Mouse (Mus musculus): ENCODE results near the gene Epha4.

Gene Epha4

GRCm38 (mm10) chr1:77404537-77404936, 110.4 kb downstream of the Epha4 start:
- DNase-seq (ENCODE audit: low spot score) = no peak

GRCm38 (mm10) chr1:77402942-77403341, 111.9 kb downstream of the Epha4 start:
- no peak for DNase-seq (ENCODE audit: low spot score)

GRCm38 (mm10) chr1:77401465-77401864, 113.4 kb downstream of the Epha4 start:
- no peak for DNase-seq (ENCODE audit: low spot score)

- DNase-seq (ENCODE audit: low spot score) = no peak
Observed at GRCm38 (mm10) chr1:77391590-77391989, 123.3 kb downstream of the Epha4 start.

- no peak for DNase-seq (ENCODE audit: low spot score)
Observed at GRCm38 (mm10) chr1:77389069-77389468, 125.8 kb downstream of the Epha4 start.

GRCm38 (mm10) chr1:77388556-77388955, 126.3 kb downstream of the Epha4 start:
- no peak for DNase-seq (ENCODE audit: low spot score)

- no peak for DNase-seq (ENCODE audit: low spot score)
Observed at GRCm38 (mm10) chr1:77385613-77386012, 129.3 kb downstream of the Epha4 start.

GRCm38 (mm10) chr1:77383466-77383865, 131.4 kb downstream of the Epha4 start:
- DNase-seq (ENCODE audit: low spot score) = no peak

GRCm38 (mm10) chr1:77377550-77377980, 137.3 kb downstream of the Epha4 start:
- DNase-seq (ENCODE audit: low spot score) = no peak

- no peak for DNase-seq (ENCODE audit: low spot score)
Observed at GRCm38 (mm10) chr1:77374054-77374453, 140.8 kb downstream of the Epha4 start.

GRCm38 (mm10) chr1:77370921-77371320, 144.0 kb downstream of the Epha4 start:
- DNase-seq (ENCODE audit: low spot score) = no peak

GRCm38 (mm10) chr1:77369255-77369837, 145.5 kb downstream of the Epha4 start:
- no peak for DNase-seq (ENCODE audit: low spot score)

- DNase-seq (ENCODE audit: low spot score) = no peak
Observed at GRCm38 (mm10) chr1:77365850-77366249, 149.0 kb downstream of the Epha4 start.

- no peak for DNase-seq (ENCODE audit: low spot score)
Observed at GRCm38 (mm10) chr1:77364596-77364995, 150.3 kb downstream of the Epha4 start.

GRCm38 (mm10) chr1:77363848-77364247, 151.0 kb downstream of the Epha4 start:
- no peak for DNase-seq (ENCODE audit: low spot score)

GRCm38 (mm10) chr1:77346459-77346858, 168.4 kb downstream of the Epha4 start:
- DNase-seq (ENCODE audit: low spot score) = no peak

GRCm38 (mm10) chr1:77343792-77344191, 171.1 kb downstream of the Epha4 start:
- DNase-seq (ENCODE audit: low spot score) = no peak

- no peak for DNase-seq (ENCODE audit: low spot score)
Observed at GRCm38 (mm10) chr1:77339701-77340100, 175.2 kb downstream of the Epha4 start.

- no peak for DNase-seq (ENCODE audit: low spot score)
Observed at GRCm38 (mm10) chr1:77338346-77338745, 176.5 kb downstream of the Epha4 start.

GRCm38 (mm10) chr1:77336937-77337336, 178.0 kb downstream of the Epha4 start:
- DNase-seq (ENCODE audit: low spot score) = no peak

GRCm38 (mm10) chr1:77318597-77319127, 196.2 kb downstream of the Epha4 start:
- no peak for DNase-seq (ENCODE audit: low spot score)

Measured in MN1 (cell line).